Mouse (Mus musculus) brain, embryonic 14.5 days (tissue): Measurements from ENCODE around the gene Lrrn2.

ENCODE experiments used
- CTCF ChIP-seq: fragments of 200-500 bp; IDR thresholded peaks from 2 replicates; pipeline ENCODE4 v1.5.1; 2012; ENCODE audit warnings: inconsistent platforms, mild to moderate bottlenecking, moderate library complexity, borderline replicate concordance; ENCODE audit not compliant: insufficient read depth, insufficient read length; ENCODE audit errors: extremely low read depth
- POLR2A ChIP-seq: fragments of 200-500 bp; IDR thresholded peaks from 2 replicates; pipeline ENCODE4 v1.6.1; 2012; ENCODE audit warnings: mild to moderate bottlenecking, inconsistent platforms, borderline replicate concordance; ENCODE audit not compliant: poor library complexity, insufficient read depth, insufficient read length, severe bottlenecking; ENCODE audit errors: extremely low read depth

DNA sequence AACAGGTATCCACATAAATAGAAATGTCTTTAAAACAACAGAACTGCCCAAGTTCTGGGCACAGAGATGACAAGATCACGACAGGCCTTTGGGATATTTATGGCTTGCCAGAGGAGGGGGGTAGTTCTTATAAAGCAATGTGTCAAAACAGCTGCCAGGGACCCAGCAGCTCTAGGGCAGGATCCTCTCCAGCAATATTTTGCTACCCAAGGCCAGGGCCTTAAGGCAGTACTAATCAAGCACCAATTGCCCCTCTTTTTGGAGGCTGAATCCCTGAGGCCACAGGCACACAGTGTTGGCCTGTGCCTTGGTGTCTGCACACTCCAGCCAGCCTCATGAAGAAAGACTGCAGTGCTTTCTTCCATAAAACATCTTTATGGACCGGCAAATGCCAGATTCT is 84.0 kb downstream of the Lrrn2 start:
- no peak for TF ChIP-seq CTCF
- TF ChIP-seq POLR2A: no peak
